Mouse (Mus musculus) kidney, adult 2 months (tissue): Measurements from ENCODE around the gene Nat8f1. TPM values are rescaled to one million over a fixed set of nuclear protein-coding genes. Genes with fewer than 3 reads are reported as not detected.
"Not testable (repeated sequence)": the region's sequence is repeated elsewhere in the genome, so short reads cannot be mapped to it uniquely, and the experiment has no call there.

Experiments used
- DNase-seq: peaks from one replicate; pipeline ENCODE4 v3.0.0; 2021
- H3K27ac ChIP-seq: fragments of 200-500 bp; 2 replicates; pipeline ENCODE4 v1.5.1; 2012; ENCODE audit warnings: low read depth, low read length, control low read depth, inconsistent platforms; ENCODE audit not compliant: insufficient read depth
- H3K27me3 ChIP-seq: fragments of 200-500 bp; replicated peaks from 2 replicates; pipeline ENCODE4 v1.6.1; 2012; ENCODE audit warnings: mild to moderate bottlenecking, moderate library complexity, low read length, inconsistent platforms; ENCODE audit not compliant: control insufficient read depth, insufficient read depth
- H3K36me3 ChIP-seq: fragments of 200-500 bp; 2 replicates; pipeline ENCODE4 v1.6.1; 2012; ENCODE audit warnings: mild to moderate bottlenecking, moderate library complexity, low read length, inconsistent platforms; ENCODE audit not compliant: control insufficient read depth, insufficient read depth
- H3K4me1 ChIP-seq: fragments of 200-500 bp; 2 replicates; pipeline ENCODE4 v1.6.1; 2011; ENCODE audit warnings: low read length; ENCODE audit not compliant: control insufficient read depth, insufficient read depth
- H3K4me3 ChIP-seq: fragments of 200-500 bp; 2 replicates; pipeline ENCODE4 v1.5.1; 2011; ENCODE audit warnings: mild to moderate bottlenecking, low read depth, low read length, control low read depth; ENCODE audit not compliant: insufficient read depth
- CTCF ChIP-seq: fragments of 200-500 bp; conservative IDR thresholded peaks from 2 replicates; pipeline ENCODE4 v1.5.1; 2011; ENCODE audit warnings: low read depth, mild to moderate bottlenecking, control low read depth, low read length, moderate library complexity, mixed read lengths; ENCODE audit not compliant: insufficient read depth, insufficient read length
- POLR2A ChIP-seq: fragments of 200-500 bp; IDR thresholded peaks from one replicate; pipeline ENCODE4 v1.6.1; 2011; ENCODE audit warnings: low read depth, low read length, control low read depth
- WGBS: fragments of 180-500 bp; shearing (Covaris S2); methylation state at CpG from one replicate; pipeline ENCODE4 v1.1.7; 2018; 5-methylcytosine and 5-hydroxymethylcytosine counted together
- polyA plus RNA-seq: library from polyadenylated mRNA; depleted of rRNA; stranded (reverse); fragments of >200 nt; gene quantifications from 2 replicates; pipeline ENCODE4 v1.2.3, GENCODE M21; 2012

Nat8f1 gene
- polyA plus RNA-seq, 1 experiment, result 975 TPM

DNA sequence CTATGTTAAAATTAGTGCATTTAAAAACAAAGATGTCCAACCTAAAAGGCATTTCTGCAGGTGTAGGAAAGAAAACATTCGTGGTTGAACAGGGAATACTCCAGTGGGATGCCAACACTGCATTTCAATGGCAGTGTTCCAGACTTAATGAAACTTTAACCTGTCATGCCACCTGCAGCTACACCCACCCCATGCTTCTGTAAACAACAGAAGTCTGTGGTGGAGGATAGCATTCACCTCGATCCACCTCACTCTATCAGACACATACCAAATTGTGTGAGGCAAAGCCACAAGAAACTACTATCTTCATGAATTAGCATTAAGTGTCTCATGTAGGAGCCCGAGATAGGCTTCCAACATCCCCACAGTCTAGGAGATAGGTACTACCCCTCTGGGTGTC is 7.1 kb downstream of the Nat8f1 start:
- TF ChIP-seq POLR2A (no peak), CTCF (no peak)
- peak; percentile 86 for DNase-seq
- H3K4me3 ChIP-seq, result no peak overlapping the region
- peaks cover 3% of the 10 kb centered on the region; the same call in 1 of the 2 replicates for H3K36me3 ChIP-seq
- WGBS, result 39% methylated on average over 3 of the region's 3 CpGs
- peak overlapping the region; percentile 66; the same call in 1 of the 2 replicates for H3K27ac ChIP-seq
- peaks cover 18% of the 10 kb centered on the region; the same call in 1 of the 2 replicates for H3K4me1 ChIP-seq
- no peaks in the 10 kb centered on the region for H3K27me3 ChIP-seq

DNA sequence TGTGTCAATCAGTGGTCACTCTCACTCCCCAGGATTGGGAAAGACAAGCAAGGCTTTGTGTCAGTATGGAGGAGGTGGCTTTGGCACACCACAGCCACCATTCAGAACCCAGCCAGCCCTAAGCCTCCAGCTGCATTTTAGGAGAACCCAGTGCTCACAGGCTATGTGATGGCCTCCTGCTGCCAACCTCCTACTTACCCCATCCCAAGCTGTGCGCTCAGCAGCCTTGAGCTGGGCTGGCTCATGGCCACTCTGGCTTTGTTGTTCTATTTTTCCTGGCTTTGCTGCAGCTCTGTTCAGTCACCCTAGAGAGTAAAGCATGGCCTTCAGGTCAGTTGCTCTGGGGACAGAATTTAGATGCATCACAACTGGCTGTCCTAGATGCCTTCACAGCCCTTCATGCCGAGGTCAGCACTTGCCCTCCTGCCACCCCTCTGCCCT is 8.6 kb downstream of the Nat8f1 start:
- H3K4me3 ChIP-seq, H3K36me3 ChIP-seq, H3K27ac ChIP-seq, H3K27me3 ChIP-seq: not testable (repeated sequence)
- peaks cover 20% of the 10 kb centered on the region; the same call in 1 of the 2 replicates for H3K4me1 ChIP-seq
- WGBS, result 59% methylated on average over 2 of the region's 2 CpGs
- DNase-seq, result peak; percentile 66

DNA sequence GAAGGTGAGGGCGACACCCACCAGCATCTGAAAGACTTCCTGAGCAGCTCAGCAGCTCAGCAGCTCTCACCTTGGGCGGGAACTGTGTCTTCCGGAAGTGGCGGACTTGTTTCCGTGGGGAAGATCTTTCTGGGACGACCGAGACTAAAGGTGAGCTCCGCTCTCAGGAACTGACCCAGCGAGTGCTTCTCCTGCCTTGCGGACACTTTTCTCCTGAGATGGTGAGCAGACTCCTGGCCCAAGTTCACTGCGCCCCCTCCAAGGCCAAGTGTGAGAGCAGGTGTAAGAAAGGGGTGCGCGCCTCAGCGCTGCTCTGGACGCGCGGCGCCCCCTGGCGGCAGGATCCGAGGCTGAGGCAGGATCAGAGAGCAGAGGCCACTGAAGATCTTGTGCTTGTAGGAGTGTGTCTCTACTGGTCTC is 10.8 kb downstream of the Nat8f1 start, which contains the start of gene Nat8f4:
Gene Nat8f4, minus strand, starts transcription at position 243 of the 420 bp plus-strand sequence.
- TF ChIP-seq CTCF, result peak; percentile 65
- WGBS, result 17% methylated on average over 20 of the region's 20 CpGs
- not testable (repeated sequence) for H3K27me3 ChIP-seq, H3K36me3 ChIP-seq
- peak within 1 kb of the TSS; percentile 82 for H3K4me3 ChIP-seq
- H3K4me1 ChIP-seq, result peaks cover 11% of the 10 kb centered on the region; the same call in 1 of the 2 replicates
- DNase-seq, result peak; percentile 89
- H3K27ac ChIP-seq, result peak within 1 kb of the TSS; percentile 90

DNA sequence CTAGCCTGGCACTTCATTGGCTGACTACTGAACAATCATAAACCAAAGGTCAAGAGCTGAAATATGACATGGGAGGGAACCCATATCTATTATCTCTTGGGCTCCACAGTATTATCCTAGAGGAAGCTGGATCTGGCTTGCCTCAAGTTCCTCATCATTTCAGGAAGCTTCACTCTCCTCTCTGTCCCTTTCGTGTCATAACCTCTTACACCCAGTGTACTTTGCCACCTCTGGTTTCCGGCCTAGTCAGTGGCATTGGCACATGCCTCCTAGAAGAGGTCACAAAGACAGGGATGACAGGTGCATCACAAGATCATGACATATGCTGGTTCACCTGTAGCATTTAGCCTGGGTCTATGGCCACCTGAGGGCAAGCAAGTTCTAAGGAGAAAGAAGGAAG is 13.2 kb downstream of the Nat8f1 start:
- Histone ChIP-seq H3K36me3 (no peaks in the 10 kb centered on the region), H3K4me3 (no peak overlapping the region), H3K27ac (no peak overlapping the region), H3K27me3 (no peaks in the 10 kb centered on the region), H3K4me1 (0 out of 2 replicates have a peak, but pooled peaks cover 6% of the 10 kb centered on the region)
- 85% methylated on average over 2 of the region's 2 CpGs for WGBS
- TF ChIP-seq CTCF, result no peak
- TF ChIP-seq POLR2A, result no peak
- DNase-seq, result no peak

DNA sequence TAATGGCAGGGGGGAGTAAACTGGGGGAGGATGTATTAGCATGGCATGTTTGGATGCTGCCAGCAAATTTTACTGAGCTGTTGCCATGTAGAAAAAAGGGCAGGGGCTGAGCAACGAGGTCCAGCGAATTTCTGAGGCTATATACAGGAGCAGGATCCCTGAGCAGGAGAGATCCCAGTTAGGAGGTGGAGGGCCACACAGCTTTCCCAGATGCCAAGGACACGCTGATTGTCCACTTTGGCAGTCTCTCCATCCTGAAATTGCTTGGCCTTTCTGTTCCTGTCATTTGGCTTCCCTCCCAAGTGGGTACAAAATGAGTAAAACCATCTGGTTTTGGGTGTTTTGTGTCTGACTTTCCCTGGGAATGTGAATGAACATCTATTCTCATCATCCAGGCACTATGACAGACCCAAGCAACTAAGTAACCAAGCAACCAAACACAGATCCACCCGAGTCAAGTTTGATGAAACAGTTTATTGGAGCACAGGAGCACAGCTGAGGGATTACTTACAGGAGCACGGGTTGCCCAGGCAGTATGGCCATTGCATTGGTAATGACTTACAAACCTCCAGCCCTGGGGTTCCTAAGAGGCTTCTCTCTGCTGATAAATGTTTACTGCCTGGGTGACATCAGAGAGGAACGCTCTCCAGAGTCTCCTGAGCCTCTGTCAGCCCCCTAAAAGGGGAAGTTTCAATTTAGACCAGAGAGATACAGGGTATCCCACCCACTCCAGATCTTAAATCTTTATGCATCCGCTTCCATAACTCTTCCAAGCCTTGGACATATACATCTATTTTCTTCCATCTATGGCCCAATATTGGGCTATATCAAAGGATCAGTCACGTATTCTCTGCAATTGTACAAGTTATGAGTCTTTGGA is 16.7 kb downstream of the Nat8f1 start:
- not testable (repeated sequence) for DNase-seq, H3K27ac ChIP-seq, H3K36me3 ChIP-seq, H3K4me3 ChIP-seq, H3K4me1 ChIP-seq, H3K27me3 ChIP-seq
- WGBS, result 82% methylated on average over 7 of the region's 8 CpGs

DNA sequence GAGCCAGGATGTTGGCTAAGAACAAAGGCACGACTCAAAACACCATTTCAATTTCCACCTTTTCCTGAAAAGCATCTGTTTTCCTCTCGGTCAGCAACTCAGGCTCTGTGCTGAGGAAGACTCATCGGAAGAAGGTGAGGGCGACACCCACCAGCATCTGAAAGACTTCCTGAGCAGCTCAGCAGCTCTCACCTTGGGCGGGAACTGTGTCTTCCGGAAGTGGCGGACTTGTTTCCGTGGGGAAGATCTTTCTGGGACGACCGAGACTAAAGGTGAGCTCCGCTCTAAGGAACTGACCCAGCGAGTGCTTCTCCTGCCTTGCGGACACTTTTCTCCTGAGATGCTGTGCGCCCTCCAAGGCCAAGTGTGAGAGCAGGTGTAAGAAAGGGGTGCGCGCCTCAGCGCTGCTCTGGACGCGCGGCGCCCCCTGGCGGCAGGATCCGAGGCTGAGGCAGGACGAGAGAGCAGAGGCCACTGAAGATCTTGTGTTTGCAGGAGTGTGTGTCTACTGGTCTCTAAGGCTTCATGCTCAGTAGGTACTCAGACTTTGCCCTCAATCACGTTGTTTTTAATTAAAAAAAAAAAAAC is 20.3 kb downstream of the Nat8f1 start:
- 62% methylated on average over 25 of the region's 25 CpGs for WGBS
- H3K27me3 ChIP-seq, result not testable (repeated sequence)
- TF ChIP-seq CTCF, result peak; percentile 68

DNA sequence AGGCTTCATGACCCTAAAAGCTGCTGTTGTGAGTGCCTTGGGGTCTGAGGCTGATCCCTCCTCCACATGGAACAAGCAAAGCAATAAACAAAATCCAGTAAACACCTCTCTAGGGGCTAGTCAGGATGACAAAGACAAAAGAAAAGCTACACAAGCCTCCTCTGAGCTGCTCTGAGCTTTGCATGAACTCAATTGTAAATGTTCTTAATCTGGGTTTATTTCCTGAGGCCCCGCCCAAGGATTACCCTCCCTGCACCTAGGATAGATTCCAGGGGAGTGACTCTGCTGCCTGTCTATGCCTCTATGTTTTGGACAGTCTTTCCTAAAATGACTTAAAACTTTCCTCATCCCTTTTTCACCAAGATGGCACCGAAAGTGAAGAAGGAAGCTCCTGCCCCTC is 26.5 kb downstream of the Nat8f1 start:
- WGBS, result 94% methylated on average over 2 of the region's 2 CpGs
- no peaks in the 10 kb centered on the region for H3K4me1 ChIP-seq
- H3K27ac ChIP-seq, result no peak overlapping the region
- H3K4me3 ChIP-seq, result no peak overlapping the region
- H3K27me3 ChIP-seq, result no peaks in the 10 kb centered on the region
- no peaks in the 10 kb centered on the region for H3K36me3 ChIP-seq
- no peak for DNase-seq
- TF ChIP-seq POLR2A (no peak), CTCF (no peak)

More for the DNA sequence above, 20.3 kb downstream of the Nat8f1 start:
- not testable (repeated sequence) for H3K4me3 ChIP-seq, H3K36me3 ChIP-seq, H3K4me1 ChIP-seq, H3K27ac ChIP-seq
- DNase-seq, result peak; percentile 56
